Mouse (Mus musculus): Measurements from ENCODE around the gene Gm28372. TPM values are rescaled to one million over a fixed set of nuclear protein-coding genes. Genes with fewer than 3 reads are reported as not detected.

Gene Gm28372
- polyA plus RNA-seq, 1 experiment from 2014 or later, result not detected

- H3K4me2 ChIP-seq, result no peak overlapping the region
- 60% methylated on average over 2 of the region's 2 CpGs for WGBS (ENCODE audit: insufficient replicate concordance)
- H3K9ac ChIP-seq, result no peak overlapping the region
- no peaks in the 10 kb centered on the region for H3K9me3 ChIP-seq (replicated peaks)
- H3K4me3 ChIP-seq (replicated peaks), result no peak overlapping the region
- DNase-seq (no peak), ATAC-seq (ENCODE audit: low read depth) (no peak)
- H3K36me3 ChIP-seq, result no peaks in the 10 kb centered on the region
- no peaks in the 10 kb centered on the region for H3K4me1 ChIP-seq (replicated peaks)
- H3K27me3 ChIP-seq, result no peaks in the 10 kb centered on the region
- no peak overlapping the region for H3K27ac ChIP-seq
These were observed 16.2 kb upstream of the Gm28372 start for GRCm38 (mm10) chr2:130388796-130389195.

- Histone ChIP-seq H3K4me2 (no peak overlapping the region), H3K4me3 (replicated peaks) (no peak overlapping the region), H3K27me3 (peaks cover 4% of the 10 kb centered on the region), H3K27ac (no peak overlapping the region), H3K9me3 (replicated peaks) (no peaks in the 10 kb centered on the region), H3K9ac (no peak overlapping the region), H3K36me3 (no peaks in the 10 kb centered on the region), H3K4me1 (replicated peaks) (no peaks in the 10 kb centered on the region)
- WGBS (ENCODE audit: insufficient replicate concordance), result 58% methylated on average over 11 of the region's 11 CpGs
- DNase-seq, result no peak
- no peak for ATAC-seq (ENCODE audit: low read depth)
These were observed 13.9 kb upstream of the Gm28372 start for GRCm38 (mm10) chr2:130390993-130391625.

GRCm38 (mm10) chr2:130392836-130393235 is 12.2 kb upstream of the Gm28372 start:
- no peak overlapping the region for H3K4me2 ChIP-seq
- no peak overlapping the region for H3K4me3 ChIP-seq (replicated peaks)
- H3K27me3 ChIP-seq, result peaks cover 22% of the 10 kb centered on the region
- ATAC-seq (ENCODE audit: low read depth) (no peak), DNase-seq (no peak)
- WGBS (ENCODE audit: insufficient replicate concordance), result 67% methylated on average over 3 of the region's 3 CpGs
- no peak overlapping the region for H3K9ac ChIP-seq
- H3K9me3 ChIP-seq (replicated peaks), result no peaks in the 10 kb centered on the region
- no peak overlapping the region for H3K27ac ChIP-seq
- no peaks in the 10 kb centered on the region for H3K36me3 ChIP-seq
- peaks cover 8% of the 10 kb centered on the region; the same call in 1 of the 2 replicates for H3K4me1 ChIP-seq (replicated peaks)

GRCm38 (mm10) chr2:130395696-130396095 is 9.3 kb upstream of the Gm28372 start:
- WGBS (ENCODE audit: insufficient replicate concordance), result 75% methylated on average over 11 of the region's 11 CpGs

GRCm38 (mm10) chr2:130397186-130397985 is 7.7 kb upstream of the Gm28372 start, which contains the start of gene Cpxm1:
Gene Cpxm1 (minus strand): TSS chr2:130397574.
- Histone ChIP-seq H3K4me3 (replicated peaks) (peak within 1 kb of the TSS; percentile 53), H3K4me2 (peak within 1 kb of the TSS; percentile 65), H3K27ac (no peak within 1 kb of the TSS), H3K27me3 (peaks cover 42% of the 10 kb centered on the region), H3K9ac (peak within 1 kb of the TSS; percentile 48), H3K4me1 (replicated peaks) (peaks cover 14% of the 10 kb centered on the region; the same call in 1 of the 2 replicates), H3K36me3 (no peaks in the 10 kb centered on the region), H3K9me3 (replicated peaks) (no peaks in the 10 kb centered on the region)
- WGBS (ENCODE audit: insufficient replicate concordance), result 2% methylated on average over 39 of the region's 53 CpGs
- peak; percentile 51; the same call in 1 of the 2 replicates for ATAC-seq (ENCODE audit: low read depth)
- no peak for DNase-seq

More at GRCm38 (mm10) chr2:130395696-130396095, 9.3 kb upstream of the Gm28372 start:
- H3K27ac ChIP-seq, result no peak overlapping the region
- peaks cover 14% of the 10 kb centered on the region; the same call in 1 of the 2 replicates for H3K4me1 ChIP-seq (replicated peaks)
- no peak overlapping the region for H3K4me2 ChIP-seq
- H3K4me3 ChIP-seq (replicated peaks), result no peak overlapping the region
- H3K9ac ChIP-seq, result no peak overlapping the region
- ATAC-seq (ENCODE audit: low read depth), result no peak
- H3K27me3 ChIP-seq, result peaks cover 42% of the 10 kb centered on the region
- no peak for DNase-seq
- no peaks in the 10 kb centered on the region for H3K36me3 ChIP-seq
- H3K9me3 ChIP-seq (replicated peaks), result no peaks in the 10 kb centered on the region

- Histone ChIP-seq H3K4me3 (replicated peaks) (peak overlapping the region; percentile 53; the same call in 1 of the 2 replicates), H3K9ac (no peak overlapping the region), H3K36me3 (no peaks in the 10 kb centered on the region), H3K4me2 (peak overlapping the region; percentile 65), H3K27ac (no peak overlapping the region), H3K27me3 (peaks cover 42% of the 10 kb centered on the region), H3K4me1 (replicated peaks) (peaks cover 14% of the 10 kb centered on the region; the same call in 1 of the 2 replicates), H3K9me3 (replicated peaks) (no peaks in the 10 kb centered on the region)
- 14% methylated on average over 14 of the region's 14 CpGs for WGBS (ENCODE audit: insufficient replicate concordance)
- ATAC-seq (ENCODE audit: low read depth), result no peak
- no peak for DNase-seq
These were observed 6.9 kb upstream of the Gm28372 start for GRCm38 (mm10) chr2:130398091-130398490.

- peaks cover 14% of the 10 kb centered on the region; the same call in 1 of the 2 replicates for H3K4me1 ChIP-seq (replicated peaks)
- H3K27me3 ChIP-seq, result peaks cover 42% of the 10 kb centered on the region
- ATAC-seq (ENCODE audit: low read depth) (no peak), DNase-seq (no peak)
- H3K9ac ChIP-seq, result no peak overlapping the region
- H3K9me3 ChIP-seq (replicated peaks), result no peaks in the 10 kb centered on the region
- no peak overlapping the region for H3K4me2 ChIP-seq
- no peaks in the 10 kb centered on the region for H3K36me3 ChIP-seq
- no peak overlapping the region for H3K27ac ChIP-seq
- 56% methylated on average over 1 of the region's 1 CpGs for WGBS (ENCODE audit: insufficient replicate concordance)
- no peak overlapping the region for H3K4me3 ChIP-seq (replicated peaks)
These were observed 5.0 kb upstream of the Gm28372 start for GRCm38 (mm10) chr2:130400046-130400445.

GRCm38 (mm10) chr2:130401891-130402290 is 3.1 kb upstream of the Gm28372 start:
- WGBS (ENCODE audit: insufficient replicate concordance), result 61% methylated on average over 4 of the region's 4 CpGs
- no peak for ATAC-seq (ENCODE audit: low read depth)
- Histone ChIP-seq H3K9me3 (replicated peaks) (no peaks in the 10 kb centered on the region), H3K4me2 (no peak overlapping the region), H3K27ac (no peak overlapping the region), H3K4me3 (replicated peaks) (no peak overlapping the region), H3K4me1 (replicated peaks) (peaks cover 14% of the 10 kb centered on the region; the same call in 1 of the 2 replicates), H3K9ac (no peak overlapping the region), H3K36me3 (no peaks in the 10 kb centered on the region), H3K27me3 (peaks cover 29% of the 10 kb centered on the region)
- DNase-seq, result no peak

- Histone ChIP-seq H3K36me3 (no peaks in the 10 kb centered on the region), H3K27ac (no peak within 1 kb of the TSS), H3K4me1 (replicated peaks) (no peaks in the 10 kb centered on the region), H3K9ac (no peak within 1 kb of the TSS), H3K4me3 (replicated peaks) (no peak within 1 kb of the TSS), H3K4me2 (no peak within 1 kb of the TSS), H3K27me3 (no peaks in the 10 kb centered on the region), H3K9me3 (replicated peaks) (no peaks in the 10 kb centered on the region)
- 69% methylated on average over 2 of the region's 2 CpGs for WGBS (ENCODE audit: insufficient replicate concordance)
- ATAC-seq (ENCODE audit: low read depth) (no peak), DNase-seq (no peak)
These were observed 1.1 kb downstream of the Gm28372 start, which contains the start of gene Tmem239 for GRCm38 (mm10) chr2:130406178-130406577. Gene Tmem239 (plus strand): TSS chr2:130406478.

GRCm38 (mm10) chr2:130408194-130408593 is 3.2 kb downstream of the Gm28372 start:
- ATAC-seq (ENCODE audit: low read depth) (no peak), DNase-seq (no peak)
- Histone ChIP-seq H3K4me2 (no peak overlapping the region), H3K27ac (no peak overlapping the region), H3K27me3 (no peaks in the 10 kb centered on the region), H3K36me3 (no peaks in the 10 kb centered on the region), H3K4me3 (replicated peaks) (no peak overlapping the region), H3K9me3 (replicated peaks) (no peaks in the 10 kb centered on the region), H3K4me1 (replicated peaks) (no peaks in the 10 kb centered on the region), H3K9ac (no peak overlapping the region)
- 31% methylated on average over 6 of the region's 6 CpGs for WGBS (ENCODE audit: insufficient replicate concordance)

Data from liver, embryonic 13.5 days (tissue).